Mouse (Mus musculus) limb, embryonic 13.5 days (tissue): ENCODE results near the gene Kctd20. TPM values are rescaled to one million over a fixed set of nuclear protein-coding genes. Genes with fewer than 3 reads are reported as not detected.
"Not testable (repeated sequence)": the region's sequence is repeated elsewhere in the genome, so short reads cannot be mapped to it uniquely, and the experiment has no call there.

Experiments used
- ATAC-seq: fragments of 200-750 bp; cut with Nextera tagmentation; 2 replicates; pipeline ENCODE4 v1.8.0; 2017; ENCODE audit warnings: low read depth, moderate number of reproducible peaks, moderate TSS enrichment; ENCODE audit not compliant: low FRiP score
- H3K27ac ChIP-seq: fragments of 300-500 bp; sonication (generic); 2 replicates; pipeline ENCODE4 v1.5.1; 2015; ENCODE audit warnings: inconsistent platforms, mild to moderate bottlenecking, moderate library complexity
- H3K27me3 ChIP-seq: fragments of 300-500 bp; sonication (generic); 2 replicates; pipeline ENCODE4 v1.6.1; 2015; ENCODE audit warnings: mild to moderate bottlenecking, inconsistent platforms
- H3K36me3 ChIP-seq: fragments of 300-500 bp; sonication (generic); 2 replicates; pipeline ENCODE4 v1.6.1; 2015; ENCODE audit warnings: inconsistent platforms, mild to moderate bottlenecking, moderate library complexity
- H3K4me1 ChIP-seq: fragments of 300-500 bp; sonication (generic); 2 replicates; pipeline ENCODE4 v1.6.1; 2015; ENCODE audit warnings: inconsistent platforms
- H3K4me2 ChIP-seq: fragments of 300-500 bp; sonication (generic); replicated peaks from 2 replicates; pipeline ENCODE4 v1.6.1; 2015; ENCODE audit warnings: inconsistent platforms, mild to moderate bottlenecking, moderate library complexity
- H3K4me3 ChIP-seq: fragments of 300-500 bp; sonication (generic); 2 replicates; pipeline ENCODE4 v1.5.1; 2015; ENCODE audit warnings: moderate library complexity, mild to moderate bottlenecking, inconsistent platforms
- H3K9ac ChIP-seq: fragments of 300-500 bp; sonication (generic); 2 replicates; pipeline ENCODE4 v1.6.1; 2015; ENCODE audit warnings: mild to moderate bottlenecking, inconsistent platforms
- H3K9me3 ChIP-seq: fragments of 300-500 bp; sonication (generic); 2 replicates; pipeline ENCODE4 v1.6.1; 2016; ENCODE audit warnings: inconsistent platforms
- WGBS: fragments of 180-500 bp; shearing (Covaris S2); methylation state at CpG from one replicate; pipeline ENCODE4 v1.1.7; 2015; 5-methylcytosine and 5-hydroxymethylcytosine counted together
- polyA plus RNA-seq: library from polyadenylated mRNA; unstranded; fragments of >200 nt; fragmentation: Nextera tagmentation; extraction: Ambion mirVana; gene quantifications from 2 replicates; pipeline ENCODE4 v1.2.1, GENCODE M21; 2015

The Kctd20 gene
- polyA plus RNA-seq, 1 experiment from 2014 or later = 120 TPM

- WGBS = 53% methylated on average over 7 of the region's 7 CpGs
- Histone ChIP-seq H3K9me3 (no peaks in the 10 kb centered on the region), H3K27me3 (no peaks in the 10 kb centered on the region)
These were observed 40.4 kb downstream of the Kctd20 start for GRCm38 (mm10) chr17:28992105-28992504.

DNA sequence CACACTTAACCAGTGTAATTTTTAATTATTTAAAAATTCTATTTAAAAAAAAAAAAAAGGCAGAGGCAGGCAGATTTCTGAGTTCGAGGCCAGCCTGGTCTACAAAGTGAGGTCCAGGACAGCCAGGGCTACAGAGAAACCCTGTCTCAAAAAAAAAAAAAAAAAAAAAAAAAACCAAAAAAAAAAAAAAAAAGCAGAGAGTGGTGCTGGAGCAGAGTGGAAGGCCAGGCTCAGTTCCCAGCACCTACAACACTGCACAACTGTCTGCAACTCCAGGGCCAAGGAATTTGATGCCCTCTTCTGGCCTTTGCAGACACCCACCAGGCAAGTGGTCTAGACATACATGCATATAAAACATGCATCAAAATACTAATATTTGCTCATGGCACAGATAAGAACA, 41.3 kb downstream of the Kctd20 start:
- not testable (repeated sequence) for H3K9ac ChIP-seq, ATAC-seq, H3K4me2 ChIP-seq, H3K9me3 ChIP-seq, H3K4me1 ChIP-seq, H3K27ac ChIP-seq, H3K27me3 ChIP-seq, H3K4me3 ChIP-seq
- 94% methylated on average over 1 of the region's 1 CpGs for WGBS
- peaks cover 68% of the 10 kb centered on the region for H3K36me3 ChIP-seq

More at GRCm38 (mm10) chr17:28992105-28992504, 40.4 kb downstream of the Kctd20 start:
- H3K4me1 ChIP-seq = no peaks in the 10 kb centered on the region
- no peak for ATAC-seq
- no peak overlapping the region for H3K9ac ChIP-seq
- no peak overlapping the region for H3K4me2 ChIP-seq
- no peak overlapping the region for H3K4me3 ChIP-seq
- H3K36me3 ChIP-seq = peaks cover 69% of the 10 kb centered on the region
- peak overlapping the region; percentile 28; the same call in 1 of the 2 replicates for H3K27ac ChIP-seq

DNA sequence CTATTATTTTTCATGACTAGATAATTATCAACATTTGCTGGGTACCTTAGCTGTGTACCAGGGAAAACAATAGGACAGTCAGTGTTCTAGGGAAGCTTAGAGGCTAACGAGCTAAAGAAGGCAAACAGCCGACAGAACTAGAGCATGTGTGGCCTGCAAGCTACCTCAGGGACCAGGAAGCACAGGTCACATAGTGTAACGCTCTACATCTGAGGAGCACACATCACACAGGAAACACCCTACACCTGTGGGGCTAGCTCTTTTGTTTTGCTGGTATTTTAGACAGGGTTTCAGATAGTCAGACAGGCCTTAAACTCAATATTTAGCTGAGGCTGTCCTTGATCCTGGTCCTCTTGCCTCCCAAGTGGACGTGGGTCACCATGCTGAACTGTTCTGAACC, 42.9 kb downstream of the Kctd20 start:
- no peak overlapping the region for H3K27ac ChIP-seq
- H3K9me3 ChIP-seq = no peaks in the 10 kb centered on the region
- WGBS = 87% methylated on average over 4 of the region's 4 CpGs
- H3K4me3 ChIP-seq = no peak overlapping the region
- H3K9ac ChIP-seq = no peak overlapping the region
- ATAC-seq = no peak
- H3K4me2 ChIP-seq = no peak overlapping the region
- H3K36me3 ChIP-seq = peaks cover 70% of the 10 kb centered on the region
- no peaks in the 10 kb centered on the region for H3K27me3 ChIP-seq
- no peaks in the 10 kb centered on the region for H3K4me1 ChIP-seq

GRCm38 (mm10) chr17:29000465-29000864, 48.7 kb downstream of the Kctd20 start:
- peaks cover 52% of the 10 kb centered on the region for H3K36me3 ChIP-seq

GRCm38 (mm10) chr17:29003740-29004139, 52.0 kb downstream of the Kctd20 start:
- ATAC-seq = no peak
- Histone ChIP-seq H3K27ac (no peak overlapping the region), H3K9me3 (no peaks in the 10 kb centered on the region), H3K36me3 (peaks cover 24% of the 10 kb centered on the region), H3K4me2 (no peak overlapping the region), H3K4me1 (peaks cover 29% of the 10 kb centered on the region), H3K4me3 (no peak overlapping the region), H3K27me3 (no peaks in the 10 kb centered on the region), H3K9ac (no peak overlapping the region)
- WGBS = 33% methylated on average over 1 of the region's 1 CpGs

More at GRCm38 (mm10) chr17:29000465-29000864, 48.7 kb downstream of the Kctd20 start:
- Histone ChIP-seq H3K4me2 (no peak overlapping the region), H3K27me3 (no peaks in the 10 kb centered on the region), H3K9me3 (no peaks in the 10 kb centered on the region), H3K4me1 (peaks cover 8% of the 10 kb centered on the region), H3K27ac (no peak overlapping the region), H3K4me3 (no peak overlapping the region), H3K9ac (no peak overlapping the region)
- 86% methylated on average over 6 of the region's 6 CpGs for WGBS
- ATAC-seq = no peak

DNA sequence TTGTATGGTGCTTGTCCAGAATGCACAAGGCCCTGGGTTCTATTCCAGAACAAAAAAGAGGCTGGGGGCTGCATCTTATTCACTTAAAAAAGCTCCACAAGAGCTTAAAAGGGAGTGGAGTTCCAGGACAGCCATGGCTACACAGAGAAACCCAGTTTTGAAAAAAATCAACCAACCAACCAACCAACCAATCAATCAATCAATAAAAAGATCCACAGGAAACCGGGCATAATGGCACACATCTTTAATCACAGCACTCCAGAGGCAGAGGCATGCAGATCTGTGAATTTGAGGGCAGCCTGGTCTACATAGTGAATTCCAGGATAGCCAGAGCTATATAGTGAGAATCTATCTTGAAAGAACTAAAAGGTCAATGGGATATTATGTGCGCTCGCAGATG, 53.3 kb downstream of the Kctd20 start:
- Histone ChIP-seq H3K4me2 (no peak overlapping the region), H3K27me3 (no peaks in the 10 kb centered on the region), H3K27ac (no peak overlapping the region), H3K9me3 (no peaks in the 10 kb centered on the region), H3K4me1 (peaks cover 29% of the 10 kb centered on the region), H3K36me3 (peaks cover 12% of the 10 kb centered on the region), H3K9ac (no peak overlapping the region), H3K4me3 (no peak overlapping the region)
- no peak for ATAC-seq
- WGBS = 98% methylated on average over 3 of the region's 3 CpGs

- Histone ChIP-seq H3K9ac (peak overlapping the region; percentile 97), H3K9me3 (no peaks in the 10 kb centered on the region), H3K4me3 (peak overlapping the region; percentile 99), H3K4me1 (peaks cover 29% of the 10 kb centered on the region), H3K27ac (no peak overlapping the region; the same call in 1 of the 2 replicates), H3K27me3 (no peaks in the 10 kb centered on the region), H3K36me3 (no peaks in the 10 kb centered on the region), H3K4me2 (peak overlapping the region; percentile 84)
- ATAC-seq = no peak
- 7% methylated on average over 7 of the region's 7 CpGs for WGBS
These were observed 55.1 kb downstream of the Kctd20 start for GRCm38 (mm10) chr17:29006812-29007211.

GRCm38 (mm10) chr17:29007243-29007640, 55.5 kb downstream of the Kctd20 start:
- ATAC-seq = peak; percentile 34
- Histone ChIP-seq H3K4me1 (peaks cover 29% of the 10 kb centered on the region), H3K27me3 (no peaks in the 10 kb centered on the region), H3K4me3 (peak overlapping the region; percentile 99), H3K27ac (peak overlapping the region; percentile 79), H3K9ac (peak overlapping the region; percentile 97), H3K36me3 (no peaks in the 10 kb centered on the region), H3K4me2 (peak overlapping the region; percentile 84), H3K9me3 (no peaks in the 10 kb centered on the region)
- WGBS = under 1% methylated on average over 19 of the region's 19 CpGs

- Histone ChIP-seq H3K27me3 (no peaks in the 10 kb centered on the region), H3K9me3 (no peaks in the 10 kb centered on the region), H3K4me1 (peaks cover 29% of the 10 kb centered on the region), H3K36me3 (no peaks in the 10 kb centered on the region), H3K27ac (peak within 1 kb of the TSS; percentile 79), H3K4me3 (peak within 1 kb of the TSS; percentile 99), H3K9ac (peak within 1 kb of the TSS; percentile 97), H3K4me2 (peak within 1 kb of the TSS; percentile 84)
- peak; percentile 91 for ATAC-seq
- WGBS = under 1% methylated on average over 60 of the region's 65 CpGs
These were observed 56.0 kb downstream of the Kctd20 start, which contains the start of gene Stk38 for GRCm38 (mm10) chr17:29007641-29008325. Gene Stk38 (minus strand): TSS chr17:29007995.

DNA sequence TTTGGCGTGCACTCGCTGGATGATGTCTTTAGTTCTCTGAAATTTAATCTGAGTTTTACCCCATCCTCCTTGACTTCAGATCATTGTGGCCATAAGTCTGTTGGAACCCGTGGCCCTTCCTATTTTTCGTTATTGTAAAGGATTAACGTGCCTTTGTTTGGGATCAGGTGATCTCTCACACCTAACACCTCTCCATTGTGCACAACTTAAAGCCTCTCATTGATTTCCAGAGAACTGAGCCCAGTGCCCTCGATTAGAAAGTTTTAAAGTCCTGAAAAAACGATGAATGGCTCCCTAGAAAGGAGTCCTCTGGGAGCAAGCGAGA, 56.5 kb downstream of the Kctd20 start:
- Histone ChIP-seq H3K36me3 (no peaks in the 10 kb centered on the region), H3K4me3 (peak overlapping the region; percentile 99), H3K4me2 (peak overlapping the region; percentile 84), H3K27me3 (no peaks in the 10 kb centered on the region), H3K9me3 (no peaks in the 10 kb centered on the region), H3K9ac (peak overlapping the region; percentile 97), H3K27ac (peak overlapping the region; percentile 79), H3K4me1 (peaks cover 29% of the 10 kb centered on the region)
- ATAC-seq = no peak
- whole genome bisulfite sequencing = 19% methylated on average over 8 of the region's 8 CpGs

DNA sequence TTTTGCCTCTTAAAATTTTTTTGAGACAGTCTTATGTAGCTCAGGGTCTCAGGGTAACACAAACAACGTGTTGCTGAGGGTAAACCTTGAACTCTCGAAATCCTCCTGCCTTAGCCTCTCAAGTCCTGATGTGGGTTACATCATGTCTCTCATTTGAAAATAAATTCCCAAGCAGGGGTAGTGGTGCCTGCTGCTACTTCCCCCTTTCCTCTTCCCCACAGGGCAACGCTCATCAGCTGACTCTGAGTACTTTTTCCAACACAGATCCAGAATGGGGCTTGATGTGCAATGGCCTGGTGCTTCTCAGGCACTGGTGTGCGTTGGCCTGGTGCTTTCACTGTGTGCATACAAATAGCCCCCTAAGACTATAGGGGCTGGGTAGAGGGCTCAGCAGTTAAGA, 57.4 kb downstream of the Kctd20 start:
- WGBS = 91% methylated on average over 4 of the region's 4 CpGs

GRCm38 (mm10) chr17:29014235-29014634, 62.5 kb downstream of the Kctd20 start:
- Histone ChIP-seq H3K27ac (no peak overlapping the region), H3K4me2 (no peak overlapping the region), H3K27me3 (no peaks in the 10 kb centered on the region), H3K4me1 (peaks cover 4% of the 10 kb centered on the region; the same call in 1 of the 2 replicates), H3K4me3 (no peak overlapping the region), H3K9me3 (no peaks in the 10 kb centered on the region), H3K9ac (no peak overlapping the region), H3K36me3 (no peaks in the 10 kb centered on the region)
- no peak for ATAC-seq

More for the DNA sequence above, 57.4 kb downstream of the Kctd20 start:
- H3K9ac ChIP-seq = no peak overlapping the region
- H3K9me3 ChIP-seq = no peaks in the 10 kb centered on the region
- no peak for ATAC-seq
- H3K4me2 ChIP-seq = no peak overlapping the region
- H3K27me3 ChIP-seq = no peaks in the 10 kb centered on the region
- H3K4me3 ChIP-seq = no peak overlapping the region
- peaks cover 29% of the 10 kb centered on the region for H3K4me1 ChIP-seq
- H3K36me3 ChIP-seq = no peaks in the 10 kb centered on the region
- H3K27ac ChIP-seq = no peak overlapping the region

GRCm38 (mm10) chr17:29015638-29016037, 63.9 kb downstream of the Kctd20 start:
- H3K4me3 ChIP-seq = no peak overlapping the region
- ATAC-seq = no peak
- H3K9ac ChIP-seq = no peak overlapping the region
- peaks cover 4% of the 10 kb centered on the region; the same call in 1 of the 2 replicates for H3K4me1 ChIP-seq
- H3K4me2 ChIP-seq = no peak overlapping the region
- no peak overlapping the region for H3K27ac ChIP-seq
- H3K36me3 ChIP-seq = no peaks in the 10 kb centered on the region
- 28% methylated on average over 2 of the region's 2 CpGs for WGBS
- no peaks in the 10 kb centered on the region for H3K27me3 ChIP-seq
- no peaks in the 10 kb centered on the region for H3K9me3 ChIP-seq
